Mouse (Mus musculus) lung, adult 2 months (tissue): Measurements from ENCODE around the gene Ppp1r16b.

Source experiments
- CTCF ChIP-seq: fragments of 200-500 bp; IDR thresholded peaks from 2 replicates; pipeline ENCODE4 v1.5.1; 2011; ENCODE audit warnings: mild to moderate bottlenecking, low read length, control low read depth; ENCODE audit not compliant: insufficient read depth
- POLR2A ChIP-seq: fragments of 200-500 bp; IDR thresholded peaks from 2 replicates; pipeline ENCODE4 v1.6.1; 2011; ENCODE audit warnings: low read depth, mild to moderate bottlenecking, control low read depth, low read length, borderline replicate concordance; ENCODE audit errors: extremely low read depth

DNA sequence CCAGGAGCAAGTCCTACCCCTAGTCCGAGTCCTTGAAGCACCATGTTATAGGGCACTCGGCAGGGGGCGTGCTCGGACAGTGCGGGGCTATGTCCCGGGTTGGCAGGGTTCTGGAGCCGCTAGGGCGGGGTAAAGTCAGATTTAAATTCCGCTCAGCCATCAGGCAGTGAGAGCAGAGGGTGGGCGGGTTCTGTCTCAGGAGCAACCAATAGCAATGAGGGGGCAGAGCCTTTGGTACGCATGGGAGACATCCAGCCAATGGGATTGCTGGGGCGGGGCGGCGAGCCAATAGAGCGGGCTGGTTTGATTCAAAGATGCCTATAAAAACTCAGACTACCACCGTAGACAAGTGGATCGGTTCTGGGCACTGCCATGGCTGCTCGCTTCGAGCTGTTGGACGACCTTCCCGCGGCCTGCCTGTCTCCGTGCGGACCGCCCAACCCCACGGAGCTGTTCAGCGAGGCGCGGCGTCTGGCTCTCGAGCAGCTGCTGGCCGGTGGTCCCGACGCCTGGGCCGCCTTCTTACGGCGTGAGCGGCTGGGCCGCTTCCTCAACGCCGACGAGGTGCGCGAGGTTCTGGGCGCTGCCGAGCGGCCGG, 102.6 kb downstream of the Ppp1r16b start, which contains the start of gene Fam83d:
- TF ChIP-seq POLR2A (peak; percentile 46; the same call in 1 of the 2 replicates), CTCF (peak; percentile 64)
